In genomic region chr4:103340726-103341125, GRCm38 (mm10) we compare ENCODE assay signal across 21 mouse cellular contexts. TPM values are rescaled to one million over a fixed set of nuclear protein-coding genes. Genes with fewer than 3 reads are reported as not detected.
"Had no signal": no experiment of that assay in that cellular context is flagged by ENCODE, and none has a peak within 500 bp of the region (broad histone marks: within the 10 kb centered on the region; RNA-seq: fewer than 3 reads in every experiment).

No protein-coding gene starts in this region.

- H3K4me1 ChIP-seq: limb, embryonic 12.5 days; midbrain, embryonic 10.5 days; neural tube, embryonic 15.5 days had no signal

- H3K9ac ChIP-seq: limb, embryonic 12.5 days; liver, embryonic 14.5 days; neural tube, embryonic 15.5 days had no signal

- H3K27ac ChIP-seq: limb, embryonic 12.5 days; liver, embryonic 14.5 days; midbrain, embryonic 10.5 days; neural tube, embryonic 15.5 days; stomach, postnatal 0 days had no signal

- H3K36me3 ChIP-seq: midbrain, embryonic 10.5 days; neural tube, embryonic 15.5 days had no signal

- H3K9me3 ChIP-seq: limb, embryonic 12.5 days; midbrain, embryonic 10.5 days; neural tube, embryonic 15.5 days had no signal

- H3K4me2 ChIP-seq: limb, embryonic 12.5 days; neural tube, embryonic 15.5 days had no signal

- H3K4me3 ChIP-seq: limb, embryonic 12.5 days; midbrain, embryonic 10.5 days; myocyte; neural tube, embryonic 15.5 days had no signal

- ATAC-seq: lung, postnatal 0 days had no signal

- DNase-seq: kidney, postnatal 36 days; layer of hippocampus, adult 9-11 months; lung, adult 2 months; lung, postnatal 36 days; midbrain, embryonic 14.5 days; right cerebral cortex, adult 18-20 months; right cerebral cortex, postnatal 25 days; thymus, adult 18-20 months; thymus, postnatal 14 days had no signal

- H3K27me3 ChIP-seq: limb, embryonic 12.5 days; neural tube, embryonic 15.5 days had no signal

RNA-seq across cellular contexts. Expression of gene 4921539E11Rik, which starts 50.1 kb away (rescaled TPM):
- total RNA-seq: layer of hippocampus, adult 18-20 months; left cerebral cortex, postnatal 36 days; liver, adult 2 months; megakaryocyte, adult 5-6 weeks had no signal
- polyA plus RNA-seq: limb, embryonic 12.5 days; liver, adult 2 months; liver, embryonic 14.5 days; lung, adult 2 months; lung, postnatal 0 days; midbrain, embryonic 10.5 days; midbrain, embryonic 14.5 days; myocyte; neural tube, embryonic 11.5 days; neural tube, embryonic 15.5 days; stomach, postnatal 0 days had no signal
